Mouse (Mus musculus): Measurements from ENCODE around the gene Plch1. TPM values are rescaled to one million over a fixed set of nuclear protein-coding genes. Genes with fewer than 3 reads are reported as not detected.

The Plch1 gene
- polyA plus RNA-seq, 1 experiment from 2014 or later, result 0.49 TPM

DNA sequence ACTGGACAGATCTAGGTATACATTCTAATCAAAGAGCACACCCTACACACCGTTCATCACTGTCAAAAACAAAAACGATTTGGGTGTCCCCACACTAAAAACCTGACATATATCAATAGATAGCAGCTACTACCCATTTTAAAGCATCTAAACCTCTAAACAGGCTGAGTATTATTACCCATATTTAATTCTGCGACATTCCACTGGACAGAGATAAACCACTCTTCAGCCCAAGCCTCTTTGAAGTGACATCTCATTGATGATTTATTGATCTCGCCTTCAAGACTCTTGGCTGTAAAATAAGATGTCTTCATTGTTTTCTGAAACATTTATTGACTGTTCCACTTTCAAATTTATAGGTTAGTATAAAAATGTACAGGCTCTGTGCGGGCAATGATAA is 46.4 kb downstream of the Plch1 start:
- Histone ChIP-seq H3K4me3 (no peak overlapping the region), H3K4me1 (no peaks in the 10 kb centered on the region), H3K27me3 (replicated peaks) (no peaks in the 10 kb centered on the region), H3K4me2 (no peak overlapping the region), H3K9me3 (no peaks in the 10 kb centered on the region), H3K36me3 (no peaks in the 10 kb centered on the region), H3K9ac (no peak overlapping the region), H3K27ac (replicated peaks) (no peak overlapping the region)
- ATAC-seq (ENCODE audit: extremely low read depth, insufficient number of reproducible peaks, low FRiP score, low TSS enrichment), result no peak
- WGBS, result 75% methylated on average over 5 of the region's 5 CpGs

DNA sequence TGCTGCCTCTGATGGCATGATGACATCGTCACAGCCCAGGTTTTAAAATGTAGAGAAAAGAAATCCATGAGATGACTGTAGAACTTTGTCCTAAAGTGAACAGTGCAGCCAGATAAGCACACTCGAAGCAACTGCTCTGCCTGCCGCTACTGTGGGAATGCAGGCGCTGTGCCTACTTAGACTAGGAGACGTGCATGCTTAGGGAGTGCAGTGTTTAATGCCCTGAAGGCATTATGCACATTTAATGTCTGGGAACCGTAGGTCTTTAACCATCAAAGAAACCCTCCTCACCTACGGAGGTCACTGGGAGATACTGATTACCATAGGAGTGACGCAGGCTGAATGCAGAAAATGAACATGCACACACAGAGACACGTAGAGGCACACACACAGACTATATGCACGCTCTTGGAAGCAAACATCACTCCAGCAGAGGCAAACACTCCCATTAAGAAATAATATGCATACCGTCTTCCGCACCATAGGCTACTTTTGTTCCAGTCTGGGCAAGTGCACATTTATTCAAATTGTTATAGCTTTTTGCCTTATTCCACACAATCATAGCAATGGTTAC is 48.1 kb downstream of the Plch1 start:
- Histone ChIP-seq H3K4me1 (no peaks in the 10 kb centered on the region), H3K27me3 (replicated peaks) (no peaks in the 10 kb centered on the region), H3K27ac (replicated peaks) (no peak overlapping the region), H3K4me3 (no peak overlapping the region), H3K9me3 (no peaks in the 10 kb centered on the region), H3K36me3 (no peaks in the 10 kb centered on the region), H3K9ac (no peak overlapping the region), H3K4me2 (no peak overlapping the region)
- WGBS, result 66% methylated on average over 12 of the region's 12 CpGs
- ATAC-seq (ENCODE audit: extremely low read depth, insufficient number of reproducible peaks, low FRiP score, low TSS enrichment), result no peak

DNA sequence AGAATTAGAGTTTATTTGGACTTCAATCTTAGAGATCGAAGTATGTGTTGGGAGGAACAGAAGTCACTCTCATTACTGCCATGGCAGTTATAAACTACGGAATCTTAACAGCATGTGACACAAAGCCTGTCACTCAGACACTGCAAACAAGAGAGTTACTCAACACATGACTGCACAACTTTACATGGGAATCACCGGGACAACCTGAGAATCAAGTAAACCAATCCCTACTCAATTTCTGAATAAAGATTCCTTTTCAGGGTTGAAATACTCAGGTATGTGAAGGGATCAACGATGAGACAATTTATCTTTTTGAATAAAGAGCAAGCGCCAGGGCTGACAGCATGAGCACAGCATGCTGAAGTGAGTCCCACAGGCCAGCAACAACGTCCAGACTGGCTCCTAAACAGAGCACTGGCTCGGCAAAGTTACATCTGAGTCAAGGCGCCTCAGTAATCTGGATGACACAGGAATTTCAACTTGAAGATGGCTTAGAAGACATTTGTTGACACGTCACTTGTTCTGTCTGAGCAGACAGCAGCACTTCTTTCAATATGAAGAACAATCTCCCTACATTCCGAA is 49.4 kb downstream of the Plch1 start:
- WGBS, result 47% methylated on average over 10 of the region's 10 CpGs
- H3K4me2 ChIP-seq, result 0 out of 2 replicates have a peak overlapping the region, but pooled peaks have one; percentile 20
- no peak for ATAC-seq (ENCODE audit: extremely low read depth, insufficient number of reproducible peaks, low FRiP score, low TSS enrichment)
- H3K36me3 ChIP-seq, result no peaks in the 10 kb centered on the region
- H3K9me3 ChIP-seq, result no peaks in the 10 kb centered on the region
- H3K4me1 ChIP-seq, result no peaks in the 10 kb centered on the region
- no peak overlapping the region for H3K9ac ChIP-seq
- H3K27ac ChIP-seq (replicated peaks), result no peak overlapping the region
- H3K27me3 ChIP-seq (replicated peaks), result no peaks in the 10 kb centered on the region
- no peak overlapping the region for H3K4me3 ChIP-seq

DNA sequence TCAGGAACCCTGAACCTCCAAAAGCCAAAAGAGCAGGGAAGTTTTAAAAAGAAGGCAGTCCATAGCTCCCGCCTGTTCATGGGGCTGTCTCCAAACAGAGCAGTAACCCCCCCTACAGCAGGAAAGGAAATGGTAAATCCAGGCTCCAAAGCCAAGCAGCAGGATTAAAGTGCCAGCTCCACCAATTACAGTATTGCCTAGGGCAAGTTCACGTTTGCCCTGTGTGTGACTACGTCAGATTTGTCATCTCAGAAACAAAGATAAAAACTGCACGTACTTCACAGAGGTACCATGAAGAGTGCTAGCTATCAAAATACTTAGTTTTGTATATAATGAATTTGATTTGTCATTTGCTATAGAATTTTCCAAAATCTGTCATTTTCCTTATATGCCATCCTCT is 55.1 kb downstream of the Plch1 start:
- no peaks in the 10 kb centered on the region for H3K36me3 ChIP-seq
- no peaks in the 10 kb centered on the region for H3K9me3 ChIP-seq
- H3K4me2 ChIP-seq, result no peak overlapping the region
- no peak overlapping the region for H3K9ac ChIP-seq
- WGBS, result 58% methylated on average over 4 of the region's 4 CpGs
- H3K27me3 ChIP-seq (replicated peaks), result no peaks in the 10 kb centered on the region
- no peak overlapping the region for H3K27ac ChIP-seq (replicated peaks)
- H3K4me1 ChIP-seq, result no peaks in the 10 kb centered on the region
- ATAC-seq (ENCODE audit: extremely low read depth, insufficient number of reproducible peaks, low FRiP score, low TSS enrichment), result no peak
- H3K4me3 ChIP-seq, result no peak overlapping the region

DNA sequence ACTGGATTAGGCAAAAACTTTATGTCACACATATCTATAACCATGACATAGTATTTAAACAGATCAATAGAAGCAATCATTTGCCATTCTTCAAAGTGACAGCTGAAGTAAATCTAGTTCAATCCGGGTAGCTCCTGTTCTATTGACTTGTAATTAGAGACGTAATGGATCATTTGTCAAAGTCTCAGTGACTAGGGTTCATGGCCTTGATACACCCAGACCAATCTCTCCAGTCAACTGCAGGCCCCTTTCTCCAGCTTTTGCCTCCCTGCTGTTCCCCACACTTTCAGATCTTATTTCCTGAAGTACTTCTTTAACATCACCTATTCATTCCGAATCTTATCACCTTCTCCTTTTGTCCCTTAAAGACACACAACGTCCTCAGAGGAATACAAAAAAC is 56.8 kb downstream of the Plch1 start:
- Histone ChIP-seq H3K4me3 (no peak overlapping the region), H3K27me3 (replicated peaks) (no peaks in the 10 kb centered on the region), H3K27ac (replicated peaks) (no peak overlapping the region), H3K4me1 (no peaks in the 10 kb centered on the region; the same call in 1 of the 2 replicates), H3K9me3 (no peaks in the 10 kb centered on the region), H3K9ac (no peak overlapping the region), H3K36me3 (no peaks in the 10 kb centered on the region), H3K4me2 (no peak overlapping the region)
- no peak for ATAC-seq (ENCODE audit: extremely low read depth, insufficient number of reproducible peaks, low FRiP score, low TSS enrichment)
- 63% methylated on average over 4 of the region's 4 CpGs for WGBS

DNA sequence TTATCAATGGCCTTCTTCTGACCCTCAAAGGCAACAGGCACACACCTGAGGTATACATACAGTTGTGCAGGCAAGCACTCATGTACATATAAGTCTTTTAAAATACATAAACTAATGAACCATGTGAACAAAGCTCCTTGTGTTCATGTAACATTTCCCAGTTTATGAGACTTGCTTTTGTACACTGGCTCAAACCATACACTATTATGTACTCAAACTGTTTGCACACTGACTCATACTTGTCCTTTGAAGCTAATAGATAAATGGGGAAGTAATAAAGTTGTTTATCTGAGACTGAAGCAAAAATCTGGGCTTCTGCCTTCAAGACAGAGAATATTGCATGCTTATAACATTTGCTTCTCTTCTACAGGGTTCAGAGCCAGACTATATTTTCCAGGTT is 61.5 kb downstream of the Plch1 start:
- Histone ChIP-seq H3K27ac (replicated peaks) (no peak overlapping the region), H3K4me2 (no peak overlapping the region), H3K27me3 (replicated peaks) (no peaks in the 10 kb centered on the region), H3K4me1 (peaks cover 6% of the 10 kb centered on the region; the same call in 1 of the 2 replicates), H3K9me3 (no peaks in the 10 kb centered on the region), H3K9ac (no peak overlapping the region), H3K36me3 (no peaks in the 10 kb centered on the region), H3K4me3 (no peak overlapping the region)
- no peak for ATAC-seq (ENCODE audit: extremely low read depth, insufficient number of reproducible peaks, low FRiP score, low TSS enrichment)

DNA sequence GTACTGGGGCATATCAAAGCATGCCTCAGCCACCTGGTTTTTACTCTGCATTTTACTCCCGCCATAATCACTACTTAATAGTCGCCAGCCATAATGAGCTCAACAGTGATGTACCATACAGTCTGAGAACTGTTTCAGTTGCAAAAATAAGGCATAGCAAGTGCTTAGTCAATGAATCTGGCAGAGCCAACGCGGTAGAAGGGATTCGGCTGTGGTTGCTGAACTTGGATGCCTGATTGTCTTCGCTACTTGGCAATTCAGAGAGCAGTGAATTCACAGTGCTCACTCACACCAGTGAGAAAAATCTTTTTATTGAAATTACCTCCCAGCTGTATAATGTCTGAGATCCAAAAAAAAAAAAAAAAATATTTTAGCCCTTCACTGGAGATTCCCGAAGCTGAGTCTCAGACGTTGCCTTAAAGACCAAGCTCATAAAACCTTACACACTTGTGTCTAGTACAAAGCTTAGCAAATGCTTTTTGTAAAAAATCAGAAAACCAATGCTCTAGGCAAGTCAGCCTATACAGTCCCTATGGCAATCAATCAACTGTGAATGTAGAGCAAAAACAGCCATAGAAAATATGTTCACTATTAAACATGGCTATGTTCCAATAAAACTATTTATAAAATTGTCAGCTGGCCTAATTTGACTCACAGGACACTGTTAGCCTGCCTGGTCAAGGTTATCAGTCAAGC is 62.2 kb downstream of the Plch1 start:
- Histone ChIP-seq H3K4me1 (peaks cover 6% of the 10 kb centered on the region; the same call in 1 of the 2 replicates), H3K4me2 (no peak overlapping the region), H3K9ac (no peak overlapping the region), H3K36me3 (no peaks in the 10 kb centered on the region), H3K4me3 (no peak overlapping the region), H3K27me3 (replicated peaks) (no peaks in the 10 kb centered on the region), H3K27ac (replicated peaks) (no peak overlapping the region), H3K9me3 (no peaks in the 10 kb centered on the region)
- ATAC-seq (ENCODE audit: extremely low read depth, insufficient number of reproducible peaks, low FRiP score, low TSS enrichment), result no peak
- 83% methylated on average over 8 of the region's 8 CpGs for WGBS

DNA sequence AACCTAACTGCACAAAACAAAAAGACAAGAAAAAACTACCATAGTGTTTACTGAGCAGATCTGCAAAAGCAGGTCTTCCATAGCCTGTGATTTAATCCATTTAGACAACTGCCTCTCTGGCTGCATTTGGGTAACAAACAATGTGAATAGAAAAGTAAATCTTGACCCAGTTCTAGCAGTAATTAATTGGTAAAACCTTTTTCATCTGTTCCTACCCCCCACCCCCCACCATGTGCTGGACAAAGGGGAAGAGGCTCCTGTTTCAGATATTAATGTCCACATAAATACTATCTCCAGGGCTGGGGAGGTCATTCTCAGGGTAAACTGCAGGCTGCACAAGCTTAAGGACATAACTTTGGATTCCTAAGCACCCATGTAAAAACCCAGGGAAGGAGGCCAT is 63.5 kb downstream of the Plch1 start:
- no peaks in the 10 kb centered on the region for H3K36me3 ChIP-seq
- no peaks in the 10 kb centered on the region for H3K9me3 ChIP-seq
- no peak overlapping the region for H3K27ac ChIP-seq (replicated peaks)
- peaks cover 6% of the 10 kb centered on the region; the same call in 1 of the 2 replicates for H3K4me1 ChIP-seq
- no peak overlapping the region for H3K4me3 ChIP-seq
- no peak for ATAC-seq (ENCODE audit: extremely low read depth, insufficient number of reproducible peaks, low FRiP score, low TSS enrichment)
- no peaks in the 10 kb centered on the region for H3K27me3 ChIP-seq (replicated peaks)
- no peak overlapping the region for H3K4me2 ChIP-seq
- H3K9ac ChIP-seq, result no peak overlapping the region

DNA sequence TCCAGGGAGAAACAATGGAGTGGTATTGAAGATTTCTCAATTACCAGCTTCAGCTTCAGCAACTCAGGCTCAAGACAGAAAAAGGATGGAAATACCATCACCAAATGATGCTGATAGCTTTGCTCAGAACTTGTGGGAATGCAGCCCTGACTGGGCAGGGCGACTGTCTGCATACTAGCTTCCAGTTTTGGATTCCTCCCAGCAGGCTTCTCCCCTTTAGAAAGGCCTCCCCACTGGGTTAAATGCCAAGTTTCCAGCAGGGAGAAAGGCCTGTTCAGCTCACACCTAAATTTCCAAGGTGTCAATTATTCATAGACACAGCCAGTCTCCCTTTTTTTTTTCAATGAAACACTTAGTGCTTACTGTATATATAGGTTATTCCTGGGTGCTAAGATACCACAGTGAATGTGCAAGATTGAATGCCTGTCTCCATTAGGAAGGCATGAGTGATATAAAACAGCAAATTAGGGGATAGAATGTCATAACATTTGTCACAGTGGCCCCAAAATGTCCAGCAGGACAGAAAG is 75.3 kb downstream of the Plch1 start:
- ATAC-seq (ENCODE audit: extremely low read depth, insufficient number of reproducible peaks, low FRiP score, low TSS enrichment), result no peak
- Histone ChIP-seq H3K27me3 (replicated peaks) (no peaks in the 10 kb centered on the region), H3K4me3 (no peak overlapping the region), H3K4me2 (no peak overlapping the region), H3K27ac (replicated peaks) (peak overlapping the region; percentile 56), H3K4me1 (peaks cover 26% of the 10 kb centered on the region), H3K9ac (no peak overlapping the region), H3K9me3 (no peaks in the 10 kb centered on the region), H3K36me3 (no peaks in the 10 kb centered on the region)
- WGBS, result 8% methylated on average over 1 of the region's 1 CpGs

DNA sequence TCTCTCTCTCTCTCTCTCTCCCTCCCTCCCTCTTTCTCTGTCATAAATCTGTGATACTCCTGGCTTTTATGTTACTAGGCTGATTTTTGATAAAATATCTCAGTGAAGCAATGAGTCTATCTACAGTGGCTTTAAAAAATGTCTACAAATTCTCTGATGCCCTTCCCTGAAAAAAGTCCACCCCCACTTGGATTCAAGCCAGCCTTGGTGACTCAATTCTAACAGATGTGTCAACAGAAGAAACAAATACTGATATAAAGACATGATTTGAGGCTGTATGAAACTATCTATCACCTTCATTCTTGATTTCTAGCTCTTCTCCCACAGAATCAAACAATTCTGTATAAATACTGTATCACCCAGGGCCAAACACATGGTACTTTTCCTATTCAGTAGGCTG is 76.6 kb downstream of the Plch1 start:
- Histone ChIP-seq H3K4me3 (no peak overlapping the region), H3K27me3 (replicated peaks) (no peaks in the 10 kb centered on the region), H3K27ac (replicated peaks) (no peak overlapping the region), H3K36me3 (no peaks in the 10 kb centered on the region), H3K4me2 (no peak overlapping the region), H3K4me1 (peaks cover 26% of the 10 kb centered on the region), H3K9me3 (no peaks in the 10 kb centered on the region), H3K9ac (no peak overlapping the region)
- ATAC-seq (ENCODE audit: extremely low read depth, insufficient number of reproducible peaks, low FRiP score, low TSS enrichment), result no peak

DNA sequence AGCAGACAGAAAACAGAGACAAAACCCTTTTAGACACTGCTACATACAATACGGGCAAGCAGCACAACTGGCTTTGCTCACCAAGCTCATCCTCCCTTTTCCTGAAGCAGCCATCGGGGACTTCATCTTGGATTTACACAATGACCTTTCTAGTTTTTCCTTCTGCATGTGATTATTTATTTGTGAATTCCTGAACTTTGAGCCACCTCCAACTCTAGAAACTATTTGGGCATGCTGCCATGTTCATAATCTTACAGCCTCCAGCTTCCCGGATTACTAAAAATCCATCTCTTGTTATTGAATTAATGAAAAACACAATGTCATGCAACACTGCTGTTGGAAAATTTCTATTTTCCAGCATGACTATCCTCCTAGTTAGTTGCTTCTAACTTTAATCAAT is 84.1 kb downstream of the Plch1 start:
- ATAC-seq (ENCODE audit: extremely low read depth, insufficient number of reproducible peaks, low FRiP score, low TSS enrichment), result no peak
- Histone ChIP-seq H3K9me3 (no peaks in the 10 kb centered on the region), H3K36me3 (no peaks in the 10 kb centered on the region), H3K27me3 (replicated peaks) (no peaks in the 10 kb centered on the region), H3K4me2 (no peak overlapping the region), H3K9ac (no peak overlapping the region), H3K4me1 (peaks cover 3% of the 10 kb centered on the region), H3K4me3 (no peak overlapping the region), H3K27ac (replicated peaks) (no peak overlapping the region)
- WGBS, result 62% methylated on average over 3 of the region's 3 CpGs

DNA sequence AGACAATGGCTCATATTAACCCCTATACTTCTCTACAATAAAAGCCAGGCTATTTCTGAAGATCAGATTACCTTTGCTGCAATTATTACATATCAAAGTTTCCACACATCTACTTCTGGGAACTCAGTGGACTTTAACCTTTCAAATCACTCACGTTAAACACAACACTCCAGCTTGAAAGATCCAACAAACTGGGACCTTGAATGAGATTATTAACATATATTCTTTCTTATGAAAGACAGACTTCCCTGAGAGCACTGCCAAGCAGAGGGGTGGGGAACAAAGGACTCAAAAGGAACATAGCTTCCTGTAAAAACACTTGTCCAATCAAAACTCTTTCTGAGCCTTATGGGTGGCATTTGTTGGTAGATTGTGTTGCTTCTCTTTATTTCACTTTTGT is 85.1 kb downstream of the Plch1 start:
- Histone ChIP-seq H3K27me3 (replicated peaks) (no peaks in the 10 kb centered on the region), H3K27ac (replicated peaks) (no peak overlapping the region), H3K4me3 (no peak overlapping the region), H3K9me3 (no peaks in the 10 kb centered on the region), H3K4me2 (no peak overlapping the region), H3K4me1 (peaks cover 3% of the 10 kb centered on the region; the same call in 1 of the 2 replicates), H3K36me3 (no peaks in the 10 kb centered on the region), H3K9ac (no peak overlapping the region)
- ATAC-seq (ENCODE audit: extremely low read depth, insufficient number of reproducible peaks, low FRiP score, low TSS enrichment), result no peak
- 78% methylated on average over 1 of the region's 1 CpGs for WGBS
